Mouse (Mus musculus) heart, adult 2 months (tissue): ENCODE data around the gene Pds5a.

ENCODE experiments used
- CTCF ChIP-seq: fragments of 200-600 bp; IDR thresholded peaks from 2 replicates; pipeline ENCODE4 v1.8.1; 2022; ENCODE audit warnings: antibody characterized with exemption, mild to moderate bottlenecking, moderate library complexity
- EP300 ChIP-seq: fragments of 200-500 bp; IDR thresholded peaks from 2 replicates; pipeline ENCODE4 v1.6.1; 2011; ENCODE audit warnings: low read depth, low read length, control low read depth; ENCODE audit not compliant: insufficient read depth
- POLR2A ChIP-seq: fragments of 200-500 bp; IDR thresholded peaks from 2 replicates; pipeline ENCODE4 v1.6.1; 2011; ENCODE audit warnings: mild to moderate bottlenecking, low read depth, low read length, control low read depth; ENCODE audit not compliant: insufficient read depth

- TF ChIP-seq EP300 = no peak
- TF ChIP-seq CTCF = no peak
- no peak for TF ChIP-seq POLR2A
Observed at GRCm38 (mm10) chr5:65609769-65610168, 88.3 kb downstream of the Pds5a start.
